11 mouse cellular contexts compared by ENCODE assay signal in genomic region chr1:181529368-181529767, GRCm38 (mm10). TPM values are rescaled to one million over a fixed set of nuclear protein-coding genes. Genes with fewer than 3 reads are reported as not detected.
DNase-seq lines count a peak whose midpoint lies in the region; ATAC-seq and TF ChIP-seq lines count a peak whose summit lies in the region.
"Had no signal": no experiment of that assay in that cellular context is flagged by ENCODE, and none has a peak within 500 bp of the region (broad histone marks: within the 10 kb centered on the region; RNA-seq: fewer than 3 reads in every experiment).

No protein-coding gene starts in this region.

- no peak overlapping the region for H3K9ac ChIP-seq in hindbrain, postnatal 0 days (replicated peaks; ENCODE audit: low read length)
- no peak overlapping the region for H3K9ac ChIP-seq in hindbrain, embryonic 11.5 days (ENCODE audit: low read depth, low read length)
- peak overlapping the region; percentile 43 for H3K9ac ChIP-seq in lung, embryonic 16.5 days (ENCODE audit: low read length)

- H3K27me3 ChIP-seq in hindbrain, postnatal 0 days (ENCODE audit: insufficient read depth, low read length) = no peaks in the 10 kb centered on the region
- H3K27me3 ChIP-seq in hindbrain, embryonic 11.5 days (ENCODE audit: control insufficient read depth, insufficient read depth, low read length) = no peaks in the 10 kb centered on the region
- no peaks in the 10 kb centered on the region for H3K27me3 ChIP-seq in lung, embryonic 16.5 days (ENCODE audit: control insufficient read depth, insufficient read depth, low read depth, low read length)

- peak; percentile 78 for DNase-seq in hindbrain, postnatal 0 days (ENCODE audit: low spot score)
- DNase-seq in hindbrain, embryonic 11.5 days (ENCODE audit: low spot score) = no peak
- DNase-seq in brain, embryonic 14.5 days (ENCODE audit: low read depth) = peak; percentile 69
- DNase-seq in heart, postnatal 25 days (ENCODE audit: low spot score) = peak; percentile 71
- DNase-seq in urinary bladder, adult 18-20 months (ENCODE audit: low spot score in 2 of 2) = peak; percentile 48 to 79
- no peak for DNase-seq in neural tube, embryonic 10.5 days (ENCODE audit: extremely low spot score, low spot score)
- no peak for DNase-seq in T-cell, adult 2 months (ENCODE audit: low spot score)

- no peaks in the 10 kb centered on the region for H3K9me3 ChIP-seq in hindbrain, postnatal 0 days (ENCODE audit: low read length)
- H3K9me3 ChIP-seq in hindbrain, embryonic 11.5 days (ENCODE audit: control insufficient read depth, low read length) = no peaks in the 10 kb centered on the region
- no peaks in the 10 kb centered on the region for H3K9me3 ChIP-seq in lung, embryonic 16.5 days (ENCODE audit: control insufficient read depth, low read length)
- H3K9me3 ChIP-seq: megakaryocyte, embryonic 14.5 days had no signal

- no peak for TF ChIP-seq CTCF in hindbrain, postnatal 0 days (IDR thresholded peaks at IDR 0.05; ENCODE audit: low read depth)
- no peak for TF ChIP-seq CTCF in brain, embryonic 14.5 days (IDR thresholded peaks at IDR 0.05; ENCODE audit: borderline replicate concordance, extremely low read depth, insufficient read depth, insufficient read length)

- H3K4me2 ChIP-seq in hindbrain, postnatal 0 days (ENCODE audit: low read depth, low read length) = no peak overlapping the region
- H3K4me2 ChIP-seq in hindbrain, embryonic 11.5 days (replicated peaks; ENCODE audit: low read depth, low read length) = no peak overlapping the region
- H3K4me2 ChIP-seq in lung, embryonic 16.5 days (ENCODE audit: low read depth, low read length) = no peak overlapping the region

- no peak overlapping the region for H3K4me3 ChIP-seq in hindbrain, postnatal 0 days (ENCODE audit: low read length)
- no peak overlapping the region for H3K4me3 ChIP-seq in hindbrain, embryonic 11.5 days (ENCODE audit: low read depth, low read length)
- no peak overlapping the region for H3K4me3 ChIP-seq in lung, embryonic 16.5 days (ENCODE audit: low read length)
- H3K4me3 ChIP-seq: erythroblast, embryonic 14.5 days; megakaryocyte, embryonic 14.5 days had no signal

- H3K27ac ChIP-seq in hindbrain, postnatal 0 days = no peak overlapping the region
- H3K27ac ChIP-seq in hindbrain, embryonic 11.5 days (ENCODE audit: low read depth, low read length) = no peak overlapping the region
- peak overlapping the region; percentile 87 for H3K27ac ChIP-seq in lung, embryonic 16.5 days (ENCODE audit: low read length)

- intact Hi-C loops in heart, postnatal 25 days (cut with DNase I) = no loop called here

- 27% methylated on average over 4 of the region's 4 CpGs for WGBS in hindbrain, postnatal 0 days
- 80% methylated on average over 4 of the region's 4 CpGs for WGBS in hindbrain, embryonic 11.5 days
- 26% methylated on average over 4 of the region's 4 CpGs for WGBS in lung, embryonic 16.5 days

- peak; percentile 51; the same call in 1 of the 2 replicates for ATAC-seq in hindbrain, postnatal 0 days
- ATAC-seq in hindbrain, embryonic 11.5 days (ENCODE audit: low FRiP score) = no peak
- peak; percentile 92 for ATAC-seq in lung, embryonic 16.5 days (ENCODE audit: low read depth)

- TF ChIP-seq POLR2A in brain, embryonic 14.5 days (IDR thresholded peaks at IDR 0.05; ENCODE audit: borderline replicate concordance, extremely low read depth, insufficient read depth, insufficient read length, poor library complexity, severe bottlenecking) = no peak

- H3K4me1 ChIP-seq in hindbrain, postnatal 0 days (ENCODE audit: insufficient read depth, low read length) = no peaks in the 10 kb centered on the region
- H3K4me1 ChIP-seq in hindbrain, embryonic 11.5 days (replicated peaks; ENCODE audit: control insufficient read depth, insufficient read depth, low read length) = no peaks in the 10 kb centered on the region
- H3K4me1 ChIP-seq in lung, embryonic 16.5 days (replicated peaks; ENCODE audit: control insufficient read depth, insufficient read depth, low read length) = peaks cover 15% of the 10 kb centered on the region

- no peaks in the 10 kb centered on the region for H3K36me3 ChIP-seq in hindbrain, postnatal 0 days (ENCODE audit: insufficient read depth, low read length)
- H3K36me3 ChIP-seq in hindbrain, embryonic 11.5 days (ENCODE audit: control insufficient read depth, insufficient read depth, low read length) = no peaks in the 10 kb centered on the region
- no peaks in the 10 kb centered on the region for H3K36me3 ChIP-seq in lung, embryonic 16.5 days (ENCODE audit: control insufficient read depth, insufficient read depth, low read length)

RNA-seq across cellular contexts. Expression of gene Ccdc121, which starts 18.1 kb away (rescaled TPM):
- total RNA-seq in hindbrain, postnatal 0 days (2014; rRNA removed) = 0.16 TPM in 1 of 2 replicates, not detected in the other
- polyA plus RNA-seq in hindbrain, postnatal 0 days (2015; fragmentation: Nextera tagmentation; extraction: Ambion mirVana) = 0.25 TPM in 2 replicates
- polyA plus RNA-seq in hindbrain, embryonic 11.5 days (2014; fragmentation: Nextera tagmentation; extraction: Ambion mirVana) = not detected in 2 replicates
- 0.04 and 0.09 TPM in 2 replicates for polyA plus RNA-seq in brain, embryonic 14.5 days (2012; rRNA removed)
- not detected for total RNA-seq in heart, postnatal 25 days (2021)
- polyA plus RNA-seq in lung, embryonic 16.5 days (2015; fragmentation: Nextera tagmentation; extraction: Ambion mirVana) = 0.58 and 1.1 TPM in 2 replicates
- total RNA-seq: MEL had no signal
- polyA plus RNA-seq: erythroblast, embryonic 14.5 days had no signal

RNA-seq across cellular contexts. Expression of gene Dnah14, which starts 47.0 kb away (rescaled TPM):
- 0.05 and 0.18 TPM in 2 replicates for total RNA-seq in hindbrain, postnatal 0 days (2014; rRNA removed)
- 0.80 and 1.5 TPM in 2 replicates for polyA plus RNA-seq in hindbrain, postnatal 0 days (2015; fragmentation: Nextera tagmentation; extraction: Ambion mirVana)
- 2.2 and 2.6 TPM in 2 replicates for polyA plus RNA-seq in hindbrain, embryonic 11.5 days (2014; fragmentation: Nextera tagmentation; extraction: Ambion mirVana)
- 0.03 and 0.14 TPM in 2 replicates for polyA plus RNA-seq in brain, embryonic 14.5 days (2012; rRNA removed)
- not detected for total RNA-seq in heart, postnatal 25 days (2021)
- polyA plus RNA-seq in lung, embryonic 16.5 days (2015; fragmentation: Nextera tagmentation; extraction: Ambion mirVana) = 0.94 and 1.7 TPM in 2 replicates
- polyA plus RNA-seq: erythroblast, embryonic 14.5 days had no signal

Comparison
In these comparisons a context has a peak if more than half of its experiments do, and no peak if none do; other contexts are left out.
1. DNase-seq: peak in hindbrain, postnatal 0 days (single experiment), brain, embryonic 14.5 days (single experiment), heart, postnatal 25 days (single experiment) and urinary bladder, adult 18-20 months (2 of 2); none in hindbrain, embryonic 11.5 days (single experiment), neural tube, embryonic 10.5 days (single experiment) and T-cell, adult 2 months (single experiment).